Mouse (Mus musculus): ENCODE data around the gene Klk11. TPM values are rescaled to one million over a fixed set of nuclear protein-coding genes. Genes with fewer than 3 reads are reported as not detected.

Gene Klk11
- polyA plus RNA-seq, 1 experiment from 2014 or later: not detected

DNA sequence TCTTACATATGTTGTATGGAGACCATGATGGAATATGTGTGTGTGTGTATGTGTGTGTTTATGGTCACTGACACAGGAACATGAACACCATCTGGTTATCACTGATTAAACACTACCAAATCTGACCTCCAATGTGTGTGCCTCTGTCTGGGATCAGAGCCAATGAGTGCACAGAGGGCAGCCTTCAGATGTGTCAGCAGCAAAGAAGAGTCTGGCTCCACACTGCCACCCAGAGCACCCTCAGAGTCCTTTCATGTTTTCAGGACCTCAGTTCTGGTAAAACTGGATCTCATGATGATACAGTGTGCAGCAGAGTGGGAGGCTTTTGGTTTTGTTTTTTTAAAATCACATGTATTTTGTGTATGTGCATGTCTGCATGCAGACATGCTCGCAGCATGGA, 10.9 kb downstream of the Klk11 start:
- H3K4me3 ChIP-seq (replicated peaks; ENCODE audit: low read length): no peak overlapping the region
- H3K36me3 ChIP-seq (ENCODE audit: control insufficient read depth, insufficient read depth): no peaks in the 10 kb centered on the region
- H3K9me3 ChIP-seq (ENCODE audit: control insufficient read depth, low read length): no peaks in the 10 kb centered on the region
- peaks cover 5% of the 10 kb centered on the region; the same call in 1 of the 2 replicates for H3K4me1 ChIP-seq (replicated peaks; ENCODE audit: control insufficient read depth, insufficient read depth, low read length)
- H3K4me2 ChIP-seq (ENCODE audit: low read length): no peak overlapping the region
- H3K27ac ChIP-seq (ENCODE audit: low read length): no peak overlapping the region
- WGBS: 90% methylated on average over 1 of the region's 1 CpGs
- no peak for ATAC-seq
- H3K9ac ChIP-seq (replicated peaks; ENCODE audit: low read depth, low read length): no peak overlapping the region
- no peaks in the 10 kb centered on the region for H3K27me3 ChIP-seq (replicated peaks; ENCODE audit: control insufficient read depth, insufficient read depth, low read length)

DNA sequence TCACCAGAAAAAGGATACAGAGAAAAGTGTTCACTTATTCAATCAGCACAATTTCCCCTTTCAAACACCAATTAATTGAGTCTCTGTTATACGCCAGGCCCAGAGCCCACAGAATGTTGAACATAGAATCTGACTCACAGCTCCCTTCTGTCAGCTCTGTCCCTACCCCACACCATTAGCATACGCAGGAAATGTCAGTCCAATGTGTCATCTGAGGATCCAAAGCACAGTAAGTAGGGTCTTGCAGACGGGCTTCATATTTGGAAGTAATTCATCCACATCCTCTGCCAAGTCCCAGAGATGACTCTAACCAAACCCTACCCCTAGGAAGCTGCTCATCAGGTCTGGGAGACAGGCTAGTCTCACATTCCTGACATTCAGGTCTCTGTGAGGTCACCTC, 13.7 kb downstream of the Klk11 start:
- WGBS: 71% methylated on average over 3 of the region's 3 CpGs
- Histone ChIP-seq H3K27ac (ENCODE audit: low read length) (no peak overlapping the region), H3K9ac (replicated peaks; ENCODE audit: low read depth, low read length) (no peak overlapping the region)

DNA sequence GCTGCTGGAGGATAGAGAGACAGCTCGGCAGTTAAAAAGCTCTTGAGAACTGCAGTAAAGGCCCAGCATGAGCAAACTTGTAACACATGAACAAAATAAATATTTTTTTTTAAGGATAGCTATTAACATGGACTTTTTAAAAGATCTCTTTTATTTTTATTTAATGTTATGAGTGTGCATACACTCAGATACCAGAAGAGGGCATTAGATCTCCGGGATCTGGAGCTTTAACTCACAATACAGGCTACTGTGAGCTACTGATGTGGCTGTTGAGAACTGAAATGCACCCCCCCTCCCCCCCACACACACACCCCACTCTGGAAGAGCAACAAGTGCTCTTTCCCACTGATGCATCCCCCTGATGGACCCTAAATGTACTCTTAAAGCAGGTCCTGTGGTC, 14.9 kb downstream of the Klk11 start:
- no peak overlapping the region for H3K4me2 ChIP-seq (ENCODE audit: low read length)
- no peaks in the 10 kb centered on the region for H3K4me1 ChIP-seq (replicated peaks; ENCODE audit: control insufficient read depth, insufficient read depth, low read length)
- H3K27ac ChIP-seq (ENCODE audit: low read length): no peak overlapping the region
- no peaks in the 10 kb centered on the region for H3K36me3 ChIP-seq (ENCODE audit: control insufficient read depth, insufficient read depth)
- H3K27me3 ChIP-seq (replicated peaks; ENCODE audit: control insufficient read depth, insufficient read depth, low read length): no peaks in the 10 kb centered on the region
- no peak for ATAC-seq
- H3K9ac ChIP-seq (replicated peaks; ENCODE audit: low read depth, low read length): no peak overlapping the region
- no peaks in the 10 kb centered on the region for H3K9me3 ChIP-seq (ENCODE audit: control insufficient read depth, low read length)
- whole genome bisulfite sequencing: 76% methylated on average over 2 of the region's 2 CpGs
- H3K4me3 ChIP-seq (replicated peaks; ENCODE audit: low read length): no peak overlapping the region

More for the DNA sequence above, 13.7 kb downstream of the Klk11 start:
- no peak overlapping the region for H3K4me3 ChIP-seq (replicated peaks; ENCODE audit: low read length)
- H3K4me1 ChIP-seq (replicated peaks; ENCODE audit: control insufficient read depth, insufficient read depth, low read length): no peaks in the 10 kb centered on the region
- no peaks in the 10 kb centered on the region for H3K36me3 ChIP-seq (ENCODE audit: control insufficient read depth, insufficient read depth)
- H3K9me3 ChIP-seq (ENCODE audit: control insufficient read depth, low read length): no peaks in the 10 kb centered on the region
- H3K27me3 ChIP-seq (replicated peaks; ENCODE audit: control insufficient read depth, insufficient read depth, low read length): no peaks in the 10 kb centered on the region
- ATAC-seq: no peak
- H3K4me2 ChIP-seq (ENCODE audit: low read length): no peak overlapping the region

DNA sequence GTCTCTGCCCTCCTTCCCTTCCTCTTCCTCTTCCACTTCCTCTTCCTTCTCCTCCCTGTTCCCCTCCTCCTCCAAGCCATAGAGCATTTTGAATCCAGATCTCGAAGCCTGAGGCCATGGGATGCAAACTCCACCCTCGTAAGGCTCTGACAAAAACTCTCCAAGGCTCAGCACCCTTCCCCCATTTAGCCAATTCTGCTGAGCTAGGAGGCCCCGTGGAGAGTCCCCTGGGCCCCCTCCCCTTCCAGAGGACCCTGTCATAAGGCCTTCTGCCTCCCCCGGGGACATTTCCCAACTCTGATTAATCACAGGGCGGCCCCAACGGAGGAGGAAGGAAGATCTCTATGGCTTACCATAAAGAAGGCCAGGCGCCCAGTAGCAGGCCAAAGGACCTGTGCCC, 17.2 kb downstream of the Klk11 start, which contains the start of gene Klk9:
Gene Klk9, plus strand, starts transcription at position 301 of the 400 bp plus-strand sequence.
- Histone ChIP-seq H3K4me2 (ENCODE audit: low read length) (no peak within 1 kb of the TSS), H3K9me3 (ENCODE audit: control insufficient read depth, low read length) (no peaks in the 10 kb centered on the region), H3K27me3 (replicated peaks; ENCODE audit: control insufficient read depth, insufficient read depth, low read length) (peaks cover 13% of the 10 kb centered on the region), H3K27ac (ENCODE audit: low read length) (no peak within 1 kb of the TSS), H3K4me3 (replicated peaks; ENCODE audit: low read length) (no peak within 1 kb of the TSS), H3K4me1 (replicated peaks; ENCODE audit: control insufficient read depth, insufficient read depth, low read length) (0 out of 2 replicates have a peak, but pooled peaks cover 3% of the 10 kb centered on the region), H3K36me3 (ENCODE audit: control insufficient read depth, insufficient read depth) (no peaks in the 10 kb centered on the region), H3K9ac (replicated peaks; ENCODE audit: low read depth, low read length) (no peak within 1 kb of the TSS)
- no peak for ATAC-seq
- WGBS: 83% methylated on average over 7 of the region's 7 CpGs

DNA sequence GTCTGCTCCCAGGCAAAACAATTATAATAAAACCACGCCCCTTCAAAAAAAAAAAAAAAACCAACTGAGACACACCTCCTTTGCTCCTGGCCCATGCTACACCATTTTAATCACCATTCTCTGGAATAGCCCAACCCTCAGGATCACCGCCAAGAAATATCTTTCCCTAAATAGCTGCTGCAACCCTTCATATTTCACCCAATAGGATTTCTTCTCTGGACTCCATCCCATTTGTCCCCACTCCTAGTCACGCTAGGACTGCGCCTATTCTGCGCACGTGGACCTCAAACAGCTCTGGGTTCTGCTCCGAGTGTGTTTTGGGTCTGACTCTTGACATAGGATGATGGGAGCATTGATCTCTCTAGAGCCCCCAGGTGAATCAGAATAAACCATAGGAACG, 22.0 kb downstream of the Klk11 start:
- Histone ChIP-seq H3K4me2 (ENCODE audit: low read length) (peak overlapping the region; percentile 72), H3K4me3 (replicated peaks; ENCODE audit: low read length) (peak overlapping the region; percentile 52), H3K36me3 (ENCODE audit: control insufficient read depth, insufficient read depth) (no peaks in the 10 kb centered on the region), H3K4me1 (replicated peaks; ENCODE audit: control insufficient read depth, insufficient read depth, low read length) (peaks cover 10% of the 10 kb centered on the region; the same call in 1 of the 2 replicates), H3K27ac (ENCODE audit: low read length) (no peak overlapping the region), H3K9me3 (ENCODE audit: control insufficient read depth, low read length) (no peaks in the 10 kb centered on the region), H3K27me3 (replicated peaks; ENCODE audit: control insufficient read depth, insufficient read depth, low read length) (peaks cover 18% of the 10 kb centered on the region), H3K9ac (replicated peaks; ENCODE audit: low read depth, low read length) (peak overlapping the region; percentile 49; the same call in 1 of the 2 replicates)
- 8% methylated on average over 8 of the region's 8 CpGs for WGBS
- peak; percentile 36; the same call in 1 of the 2 replicates for ATAC-seq

DNA sequence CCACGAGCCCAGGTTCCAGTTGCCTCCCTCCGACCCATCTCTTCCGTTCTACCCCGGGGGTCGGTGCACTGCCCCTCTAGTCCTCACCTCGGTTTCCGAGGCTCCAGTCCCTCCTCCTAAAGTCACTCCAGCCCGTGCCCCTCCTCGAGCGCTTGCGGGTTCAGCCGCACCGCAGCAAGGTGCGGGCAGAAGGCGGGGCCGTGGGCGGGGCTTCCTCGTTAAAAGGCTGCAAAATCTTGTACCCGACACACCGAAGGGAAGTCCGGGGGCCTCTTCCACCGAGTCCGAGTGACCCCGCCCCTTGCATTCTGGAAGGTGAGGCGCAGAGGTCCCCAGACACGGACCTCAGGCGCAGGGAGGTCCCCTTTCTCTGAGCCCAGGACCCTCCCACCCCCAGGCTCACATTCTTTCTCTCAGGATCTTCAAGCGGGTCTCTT, 22.9 kb downstream of the Klk11 start, which contains the start of gene Klk8:
Gene Klk8, plus strand, starts transcription at position 245 of the 437 bp plus-strand sequence.
- Histone ChIP-seq H3K4me2 (ENCODE audit: low read length) (peak within 1 kb of the TSS; percentile 72), H3K4me1 (replicated peaks; ENCODE audit: control insufficient read depth, insufficient read depth, low read length) (peaks cover 10% of the 10 kb centered on the region; the same call in 1 of the 2 replicates), H3K27me3 (replicated peaks; ENCODE audit: control insufficient read depth, insufficient read depth, low read length) (peaks cover 18% of the 10 kb centered on the region), H3K36me3 (ENCODE audit: control insufficient read depth, insufficient read depth) (no peaks in the 10 kb centered on the region), H3K4me3 (replicated peaks; ENCODE audit: low read length) (peak within 1 kb of the TSS; percentile 52), H3K9me3 (ENCODE audit: control insufficient read depth, low read length) (no peaks in the 10 kb centered on the region), H3K9ac (replicated peaks; ENCODE audit: low read depth, low read length) (peak within 1 kb of the TSS; percentile 49), H3K27ac (ENCODE audit: low read length) (no peak within 1 kb of the TSS)
- under 1% methylated on average over 28 of the region's 28 CpGs for WGBS
- peak; percentile 47 for ATAC-seq

DNA sequence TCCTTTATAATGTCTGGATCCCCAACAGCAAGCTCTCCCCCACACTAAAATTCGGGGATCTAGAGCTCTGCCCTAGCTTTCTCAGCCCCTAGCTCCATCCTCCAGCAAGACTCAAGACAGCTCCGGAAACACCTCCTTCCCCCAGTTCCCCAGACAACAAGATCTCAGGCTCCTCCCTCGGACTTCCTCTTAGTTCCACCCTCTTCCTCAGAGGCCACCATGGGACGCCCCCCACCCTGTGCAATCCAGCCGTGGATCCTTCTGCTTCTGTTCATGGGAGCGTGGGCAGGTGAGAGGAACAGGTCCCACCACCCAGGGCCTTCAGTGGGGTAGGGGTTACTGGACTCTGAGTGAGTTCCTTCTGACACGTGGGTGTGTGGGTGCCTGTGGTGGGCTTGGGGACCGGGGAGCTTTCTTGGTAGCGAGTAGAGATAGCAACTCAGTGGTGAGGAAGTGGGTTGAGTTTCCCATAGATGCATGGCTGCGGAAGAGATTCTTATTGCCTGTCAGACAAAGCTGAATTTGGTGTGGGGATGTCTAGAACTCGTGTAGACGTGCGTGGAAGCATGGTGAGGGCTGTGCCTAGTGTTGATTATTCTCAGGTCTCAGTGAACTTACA, 23.5 kb downstream of the Klk11 start:
- Histone ChIP-seq H3K36me3 (ENCODE audit: control insufficient read depth, insufficient read depth) (no peaks in the 10 kb centered on the region), H3K27ac (ENCODE audit: low read length) (no peak overlapping the region), H3K9me3 (ENCODE audit: control insufficient read depth, low read length) (no peaks in the 10 kb centered on the region), H3K9ac (replicated peaks; ENCODE audit: low read depth, low read length) (peak overlapping the region; percentile 49; the same call in 1 of the 2 replicates), H3K4me3 (replicated peaks; ENCODE audit: low read length) (peak overlapping the region; percentile 52), H3K4me2 (ENCODE audit: low read length) (peak overlapping the region; percentile 72), H3K27me3 (replicated peaks; ENCODE audit: control insufficient read depth, insufficient read depth, low read length) (peaks cover 18% of the 10 kb centered on the region), H3K4me1 (replicated peaks; ENCODE audit: control insufficient read depth, insufficient read depth, low read length) (peaks cover 10% of the 10 kb centered on the region; the same call in 1 of the 2 replicates)
- peak; percentile 52 for ATAC-seq
- 39% methylated on average over 13 of the region's 13 CpGs for WGBS

DNA sequence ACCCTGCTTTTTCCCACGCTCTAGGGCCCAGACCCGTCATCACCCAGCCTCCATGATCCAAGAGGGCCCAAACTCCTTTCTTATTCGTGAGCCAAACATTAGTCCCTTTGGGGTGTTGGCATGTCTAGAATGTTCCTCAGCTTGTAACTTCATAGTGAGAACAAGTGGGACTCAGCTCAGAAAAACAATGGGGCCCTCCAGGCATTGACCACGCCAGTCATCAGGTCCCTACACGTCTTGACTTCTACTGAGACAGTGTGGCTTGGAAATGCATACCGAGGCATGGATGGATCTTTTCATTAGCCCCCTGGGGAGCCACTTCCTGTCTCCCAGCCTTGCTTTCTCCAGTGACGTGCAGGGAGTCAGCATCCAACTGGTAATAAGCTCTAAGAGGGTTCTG, 25.5 kb downstream of the Klk11 start:
- H3K9ac ChIP-seq (replicated peaks; ENCODE audit: low read depth, low read length): no peak overlapping the region
- peaks cover 10% of the 10 kb centered on the region; the same call in 1 of the 2 replicates for H3K4me1 ChIP-seq (replicated peaks; ENCODE audit: control insufficient read depth, insufficient read depth, low read length)
- peaks cover 18% of the 10 kb centered on the region for H3K27me3 ChIP-seq (replicated peaks; ENCODE audit: control insufficient read depth, insufficient read depth, low read length)
- H3K4me2 ChIP-seq (ENCODE audit: low read length): no peak overlapping the region
- 72% methylated on average over 7 of the region's 7 CpGs for WGBS
- ATAC-seq: no peak
- H3K27ac ChIP-seq (ENCODE audit: low read length): no peak overlapping the region
- no peak overlapping the region for H3K4me3 ChIP-seq (replicated peaks; ENCODE audit: low read length)
- H3K9me3 ChIP-seq (ENCODE audit: control insufficient read depth, low read length): no peaks in the 10 kb centered on the region
- H3K36me3 ChIP-seq (ENCODE audit: control insufficient read depth, insufficient read depth): no peaks in the 10 kb centered on the region

DNA sequence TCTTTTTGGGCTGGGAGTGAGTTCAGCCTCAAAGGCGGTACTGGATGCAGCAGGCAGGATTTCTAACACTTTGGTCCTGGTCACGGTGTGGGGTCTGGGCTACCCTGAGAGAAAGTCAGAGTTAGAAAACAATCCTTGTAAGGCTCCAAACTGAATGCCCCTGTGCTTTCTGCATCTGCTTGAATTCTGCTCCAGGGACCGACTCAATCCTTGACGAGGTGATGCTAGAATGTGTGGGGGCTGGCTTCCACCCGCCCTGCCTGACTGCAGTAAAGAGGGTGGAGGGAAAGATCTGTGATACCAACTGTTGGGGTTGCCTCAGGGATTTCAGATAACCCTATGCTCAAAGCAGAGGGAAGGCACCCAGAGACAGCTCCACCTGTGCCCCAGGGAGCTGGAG, 36.6 kb downstream of the Klk11 start, which contains the start of gene Klk7:
Gene Klk7, plus strand, starts transcription at position 301 of the 400 bp plus-strand sequence.
- H3K36me3 ChIP-seq (ENCODE audit: control insufficient read depth, insufficient read depth): no peaks in the 10 kb centered on the region
- H3K9ac ChIP-seq (replicated peaks; ENCODE audit: low read depth, low read length): no peak within 1 kb of the TSS
- 48% methylated on average over 5 of the region's 5 CpGs for WGBS
- no peak within 1 kb of the TSS for H3K4me3 ChIP-seq (replicated peaks; ENCODE audit: low read length)
- no peaks in the 10 kb centered on the region for H3K27me3 ChIP-seq (replicated peaks; ENCODE audit: control insufficient read depth, insufficient read depth, low read length)
- H3K9me3 ChIP-seq (ENCODE audit: control insufficient read depth, low read length): no peaks in the 10 kb centered on the region
- H3K4me2 ChIP-seq (ENCODE audit: low read length): no peak within 1 kb of the TSS
- ATAC-seq: no peak
- no peak within 1 kb of the TSS for H3K27ac ChIP-seq (ENCODE audit: low read length)
- no peaks in the 10 kb centered on the region for H3K4me1 ChIP-seq (replicated peaks; ENCODE audit: control insufficient read depth, insufficient read depth, low read length)
